Mouse (Mus musculus): ENCODE measurements at regions not wholly inside any gene's neighbourhood (a gene's known extent, or its start where the extent isn't known, plus 50 kb on each side); places are given as distances from the start of the nearest gene placed in this dataset.

GRCm38 (mm10) chr16:78221781-78222180 lies 79.5 kb upstream of the Cxadr start:
- no peak overlapping the region for H3K27ac ChIP-seq (ENCODE audit: low read depth, low read length)
- no peak overlapping the region for H3K4me3 ChIP-seq (ENCODE audit: low read depth, low read length)
- no peak overlapping the region for H3K9ac ChIP-seq (ENCODE audit: low read depth, low read length)
- H3K36me3 ChIP-seq (ENCODE audit: control insufficient read depth, insufficient read depth, low read length): no peaks in the 10 kb centered on the region
- H3K4me1 ChIP-seq (replicated peaks; ENCODE audit: control insufficient read depth, insufficient read depth, low read length): no peaks in the 10 kb centered on the region
- H3K27me3 ChIP-seq (ENCODE audit: control insufficient read depth, insufficient read depth, low read length): no peaks in the 10 kb centered on the region
- 88% methylated on average over 1 of the region's 1 CpGs for WGBS
- no peak for ATAC-seq (ENCODE audit: low FRiP score)
- DNase-seq (ENCODE audit: low spot score): no peak
- no peaks in the 10 kb centered on the region for H3K9me3 ChIP-seq (ENCODE audit: control insufficient read depth, low read length)
- H3K4me2 ChIP-seq (replicated peaks; ENCODE audit: low read depth, low read length): no peak overlapping the region

GRCm38 (mm10) chr16:78217633-78218032 lies 83.7 kb upstream of the Cxadr start:
- WGBS: 63% methylated on average over 6 of the region's 6 CpGs
- Histone ChIP-seq H3K9me3 (ENCODE audit: control insufficient read depth, low read length) (no peaks in the 10 kb centered on the region), H3K27ac (ENCODE audit: low read depth, low read length) (no peak overlapping the region), H3K4me3 (ENCODE audit: low read depth, low read length) (no peak overlapping the region), H3K27me3 (ENCODE audit: control insufficient read depth, insufficient read depth, low read length) (no peaks in the 10 kb centered on the region), H3K36me3 (ENCODE audit: control insufficient read depth, insufficient read depth, low read length) (no peaks in the 10 kb centered on the region), H3K9ac (ENCODE audit: low read depth, low read length) (no peak overlapping the region), H3K4me2 (replicated peaks; ENCODE audit: low read depth, low read length) (no peak overlapping the region), H3K4me1 (replicated peaks; ENCODE audit: control insufficient read depth, insufficient read depth, low read length) (no peaks in the 10 kb centered on the region)
- DNase-seq (ENCODE audit: low spot score) (no peak), ATAC-seq (ENCODE audit: low FRiP score) (no peak)

GRCm38 (mm10) chr16:78216752-78217351 lies 84.4 kb upstream of the Cxadr start:
- Histone ChIP-seq H3K4me2 (replicated peaks; ENCODE audit: low read depth, low read length) (no peak overlapping the region), H3K4me3 (ENCODE audit: low read depth, low read length) (no peak overlapping the region), H3K27me3 (ENCODE audit: control insufficient read depth, insufficient read depth, low read length) (no peaks in the 10 kb centered on the region), H3K36me3 (ENCODE audit: control insufficient read depth, insufficient read depth, low read length) (no peaks in the 10 kb centered on the region), H3K9me3 (ENCODE audit: control insufficient read depth, low read length) (no peaks in the 10 kb centered on the region), H3K27ac (ENCODE audit: low read depth, low read length) (no peak overlapping the region), H3K9ac (ENCODE audit: low read depth, low read length) (no peak overlapping the region), H3K4me1 (replicated peaks; ENCODE audit: control insufficient read depth, insufficient read depth, low read length) (no peaks in the 10 kb centered on the region)
- 67% methylated on average over 9 of the region's 9 CpGs for WGBS
- ATAC-seq (ENCODE audit: low FRiP score) (no peak), DNase-seq (ENCODE audit: low spot score) (no peak)

GRCm38 (mm10) chr16:78211687-78212086 lies 89.6 kb upstream of the Cxadr start:
- 84% methylated on average over 8 of the region's 8 CpGs for WGBS
- no peak for ATAC-seq (ENCODE audit: low FRiP score)

GRCm38 (mm10) chr16:78208321-78208720 lies 93.0 kb upstream of the Cxadr start:
- Histone ChIP-seq H3K36me3 (ENCODE audit: control insufficient read depth, insufficient read depth, low read length) (no peaks in the 10 kb centered on the region), H3K9ac (ENCODE audit: low read depth, low read length) (no peak overlapping the region), H3K4me1 (replicated peaks; ENCODE audit: control insufficient read depth, insufficient read depth, low read length) (no peaks in the 10 kb centered on the region), H3K9me3 (ENCODE audit: control insufficient read depth, low read length) (no peaks in the 10 kb centered on the region), H3K4me2 (replicated peaks; ENCODE audit: low read depth, low read length) (no peak overlapping the region), H3K4me3 (ENCODE audit: low read depth, low read length) (no peak overlapping the region), H3K27me3 (ENCODE audit: control insufficient read depth, insufficient read depth, low read length) (no peaks in the 10 kb centered on the region), H3K27ac (ENCODE audit: low read depth, low read length) (no peak overlapping the region)
- DNase-seq (ENCODE audit: low spot score) (no peak), ATAC-seq (ENCODE audit: low FRiP score) (no peak)
- 95% methylated on average over 5 of the region's 5 CpGs for WGBS

More at GRCm38 (mm10) chr16:78211687-78212086, 89.6 kb upstream of the Cxadr start:
- Histone ChIP-seq H3K4me3 (ENCODE audit: low read depth, low read length) (no peak overlapping the region), H3K9ac (ENCODE audit: low read depth, low read length) (no peak overlapping the region), H3K4me1 (replicated peaks; ENCODE audit: control insufficient read depth, insufficient read depth, low read length) (no peaks in the 10 kb centered on the region), H3K27ac (ENCODE audit: low read depth, low read length) (no peak overlapping the region), H3K36me3 (ENCODE audit: control insufficient read depth, insufficient read depth, low read length) (no peaks in the 10 kb centered on the region), H3K4me2 (replicated peaks; ENCODE audit: low read depth, low read length) (no peak overlapping the region), H3K27me3 (ENCODE audit: control insufficient read depth, insufficient read depth, low read length) (no peaks in the 10 kb centered on the region), H3K9me3 (ENCODE audit: control insufficient read depth, low read length) (no peaks in the 10 kb centered on the region)
- no peak for DNase-seq (ENCODE audit: low spot score)

GRCm38 (mm10) chr16:78204332-78204731 lies 97.0 kb upstream of the Cxadr start:
- 91% methylated on average over 9 of the region's 9 CpGs for WGBS
- no peak overlapping the region for H3K27ac ChIP-seq (ENCODE audit: low read depth, low read length)

GRCm38 (mm10) chr16:78200044-78200830 lies 101.1 kb upstream of the Cxadr start:
- H3K4me1 ChIP-seq (replicated peaks; ENCODE audit: control insufficient read depth, insufficient read depth, low read length): no peaks in the 10 kb centered on the region
- ATAC-seq (ENCODE audit: low FRiP score) (no peak), DNase-seq (ENCODE audit: low spot score) (no peak)
- H3K36me3 ChIP-seq (ENCODE audit: control insufficient read depth, insufficient read depth, low read length): no peaks in the 10 kb centered on the region
- 84% methylated on average over 12 of the region's 12 CpGs for WGBS
- H3K4me2 ChIP-seq (replicated peaks; ENCODE audit: low read depth, low read length): no peak overlapping the region
- H3K27me3 ChIP-seq (ENCODE audit: control insufficient read depth, insufficient read depth, low read length): no peaks in the 10 kb centered on the region
- H3K4me3 ChIP-seq (ENCODE audit: low read depth, low read length): no peak overlapping the region
- H3K9me3 ChIP-seq (ENCODE audit: control insufficient read depth, low read length): no peaks in the 10 kb centered on the region
- no peak overlapping the region for H3K9ac ChIP-seq (ENCODE audit: low read depth, low read length)
- no peak overlapping the region for H3K27ac ChIP-seq (ENCODE audit: low read depth, low read length)

More at GRCm38 (mm10) chr16:78204332-78204731, 97.0 kb upstream of the Cxadr start:
- Histone ChIP-seq H3K9ac (ENCODE audit: low read depth, low read length) (no peak overlapping the region), H3K4me3 (ENCODE audit: low read depth, low read length) (no peak overlapping the region), H3K4me1 (replicated peaks; ENCODE audit: control insufficient read depth, insufficient read depth, low read length) (no peaks in the 10 kb centered on the region), H3K36me3 (ENCODE audit: control insufficient read depth, insufficient read depth, low read length) (no peaks in the 10 kb centered on the region), H3K4me2 (replicated peaks; ENCODE audit: low read depth, low read length) (no peak overlapping the region), H3K9me3 (ENCODE audit: control insufficient read depth, low read length) (no peaks in the 10 kb centered on the region), H3K27me3 (ENCODE audit: control insufficient read depth, insufficient read depth, low read length) (no peaks in the 10 kb centered on the region)
- ATAC-seq (ENCODE audit: low FRiP score) (no peak), DNase-seq (ENCODE audit: low spot score) (no peak)

- DNase-seq (ENCODE audit: low spot score) (no peak), ATAC-seq (ENCODE audit: low FRiP score) (no peak)
- no peaks in the 10 kb centered on the region for H3K36me3 ChIP-seq (ENCODE audit: control insufficient read depth, insufficient read depth, low read length)
- no peaks in the 10 kb centered on the region for H3K4me1 ChIP-seq (replicated peaks; ENCODE audit: control insufficient read depth, insufficient read depth, low read length)
- H3K27me3 ChIP-seq (ENCODE audit: control insufficient read depth, insufficient read depth, low read length): no peaks in the 10 kb centered on the region
- H3K27ac ChIP-seq (ENCODE audit: low read depth, low read length): no peak overlapping the region
- no peak overlapping the region for H3K9ac ChIP-seq (ENCODE audit: low read depth, low read length)
- no peak overlapping the region for H3K4me2 ChIP-seq (replicated peaks; ENCODE audit: low read depth, low read length)
- 85% methylated on average over 10 of the region's 10 CpGs for WGBS
- no peak overlapping the region for H3K4me3 ChIP-seq (ENCODE audit: low read depth, low read length)
- H3K9me3 ChIP-seq (ENCODE audit: control insufficient read depth, low read length): no peaks in the 10 kb centered on the region
These were observed 102.0 kb upstream of the Cxadr start for GRCm38 (mm10) chr16:78199252-78199651.

GRCm38 (mm10) chr16:78198642-78199121 lies 102.6 kb upstream of the Cxadr start:
- no peaks in the 10 kb centered on the region for H3K9me3 ChIP-seq (ENCODE audit: control insufficient read depth, low read length)
- H3K9ac ChIP-seq (ENCODE audit: low read depth, low read length): no peak overlapping the region
- H3K4me1 ChIP-seq (replicated peaks; ENCODE audit: control insufficient read depth, insufficient read depth, low read length): no peaks in the 10 kb centered on the region
- H3K27ac ChIP-seq (ENCODE audit: low read depth, low read length): no peak overlapping the region
- H3K4me3 ChIP-seq (ENCODE audit: low read depth, low read length): no peak overlapping the region
- ATAC-seq (ENCODE audit: low FRiP score) (no peak), DNase-seq (ENCODE audit: low spot score) (peak; percentile 91)
- 9% methylated on average over 16 of the region's 16 CpGs for WGBS
- no peaks in the 10 kb centered on the region for H3K36me3 ChIP-seq (ENCODE audit: control insufficient read depth, insufficient read depth, low read length)
- H3K27me3 ChIP-seq (ENCODE audit: control insufficient read depth, insufficient read depth, low read length): no peaks in the 10 kb centered on the region
- no peak overlapping the region for H3K4me2 ChIP-seq (replicated peaks; ENCODE audit: low read depth, low read length)

Measured in hindbrain, embryonic 11.5 days (tissue).